In the genomic region with DNA sequence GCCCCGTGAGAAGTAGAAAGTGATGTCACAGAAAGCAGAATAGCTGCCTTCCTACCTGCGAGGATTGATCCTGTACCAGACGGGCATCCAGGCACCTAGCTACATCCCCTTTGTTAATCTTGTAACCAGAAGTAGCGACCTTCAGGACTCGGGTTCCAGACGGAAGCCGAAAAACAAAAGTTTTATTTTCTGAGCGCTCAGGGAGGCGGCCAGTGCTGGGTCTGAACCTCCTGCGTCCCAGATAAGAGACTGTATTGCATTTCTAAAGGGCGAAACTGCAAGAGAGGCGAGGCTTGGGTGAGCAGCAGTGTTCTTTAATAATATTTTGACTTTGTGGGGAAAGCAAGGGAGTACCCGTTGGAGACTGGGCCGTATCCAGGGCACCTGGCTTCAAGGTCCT, we compare ENCODE assay signal across 8 mouse cellular contexts. TPM values are rescaled to one million over a fixed set of nuclear protein-coding genes. Genes with fewer than 3 reads are reported as not detected.
DNase-seq lines count a peak whose midpoint lies in the region; ATAC-seq and TF ChIP-seq lines count a peak whose summit lies in the region.

No protein-coding gene starts in this region.

- ATAC-seq in hindbrain, embryonic 15.5 days (ENCODE audit: low FRiP score, low read depth): no peak
- no peak for ATAC-seq in midbrain, embryonic 14.5 days (ENCODE audit: low FRiP score, low TSS enrichment)

- no peaks in the 10 kb centered on the region for H3K27me3 ChIP-seq in kidney, adult 2 months (replicated peaks; ENCODE audit: control insufficient read depth, insufficient read depth, low read length)
- H3K27me3 ChIP-seq in hindbrain, embryonic 15.5 days: 0 out of 2 replicates have a peak, but pooled peaks cover 3% of the 10 kb centered on the region
- no peaks in the 10 kb centered on the region for H3K27me3 ChIP-seq in midbrain, embryonic 14.5 days (ENCODE audit: control insufficient read depth, insufficient read depth, low read length)

- no peaks in the 10 kb centered on the region for H3K36me3 ChIP-seq in kidney, adult 2 months (ENCODE audit: control insufficient read depth, insufficient read depth, low read length)
- H3K36me3 ChIP-seq in hindbrain, embryonic 15.5 days: peaks cover 13% of the 10 kb centered on the region
- peaks cover 17% of the 10 kb centered on the region for H3K36me3 ChIP-seq in midbrain, embryonic 14.5 days (ENCODE audit: control insufficient read depth, insufficient read depth, low read length)

- H3K9ac ChIP-seq in hindbrain, embryonic 15.5 days: peak overlapping the region; percentile 76
- peak overlapping the region; percentile 77 for H3K9ac ChIP-seq in midbrain, embryonic 14.5 days (replicated peaks; ENCODE audit: low read length)

- WGBS in kidney, adult 2 months: under 1% methylated on average over 14 of the region's 14 CpGs
- under 1% methylated on average over 14 of the region's 14 CpGs for WGBS in hindbrain, embryonic 15.5 days
- under 1% methylated on average over 14 of the region's 14 CpGs for WGBS in midbrain, embryonic 14.5 days

- peak overlapping the region; percentile 77 for H3K4me3 ChIP-seq in kidney, adult 2 months (ENCODE audit: insufficient read depth, low read depth, low read length)
- H3K4me3 ChIP-seq in brown adipose tissue, adult 24 weeks (ENCODE audit: insufficient read depth, low read depth, low read length): peak overlapping the region; percentile 60
- peak overlapping the region; percentile 51 for H3K4me3 ChIP-seq in hindbrain, embryonic 15.5 days
- peak overlapping the region; percentile 50 for H3K4me3 ChIP-seq in midbrain, embryonic 14.5 days (replicated peaks; ENCODE audit: low read depth, low read length)

- no peak for TF ChIP-seq POLR2A in kidney, adult 2 months (IDR thresholded peaks at IDR 0.05; ENCODE audit: low read depth, low read length)

- peaks cover 7% of the 10 kb centered on the region; the same call in 1 of the 2 replicates for H3K4me1 ChIP-seq in kidney, adult 2 months (ENCODE audit: control insufficient read depth, insufficient read depth, low read length)
- H3K4me1 ChIP-seq in brown adipose tissue, adult 24 weeks (ENCODE audit: control insufficient read depth, insufficient read depth, insufficient read length, low read length): peaks cover 3% of the 10 kb centered on the region; the same call in 1 of the 2 replicates
- peaks cover 30% of the 10 kb centered on the region for H3K4me1 ChIP-seq in hindbrain, embryonic 15.5 days (replicated peaks)
- H3K4me1 ChIP-seq in midbrain, embryonic 14.5 days (ENCODE audit: control insufficient read depth, insufficient read depth, low read length): peaks cover 20% of the 10 kb centered on the region

- no peaks in the 10 kb centered on the region for H3K9me3 ChIP-seq in hindbrain, embryonic 15.5 days
- no peaks in the 10 kb centered on the region for H3K9me3 ChIP-seq in midbrain, embryonic 14.5 days (ENCODE audit: control insufficient read depth, low read length)

- DNase-seq in kidney, adult 2 months: no peak
- no peak for DNase-seq in kidney, adult 18-20 months
- DNase-seq in midbrain, embryonic 14.5 days: no peak
- DNase-seq in yolk sac, embryonic 10.5 days (ENCODE audit: low spot score): no peak
- no peak for DNase-seq in gastrocnemius, adult 8-10 months (ENCODE audit: low spot score in 2 of 2)
- no peak for DNase-seq in embryo, embryonic 11 days

- H3K4me2 ChIP-seq in hindbrain, embryonic 15.5 days: peak overlapping the region; percentile 82
- peak overlapping the region; percentile 77 for H3K4me2 ChIP-seq in midbrain, embryonic 14.5 days (ENCODE audit: low read length)

- peak overlapping the region; percentile 95 for H3K27ac ChIP-seq in kidney, adult 2 months (ENCODE audit: insufficient read depth, low read depth, low read length)
- peak overlapping the region; percentile 89 for H3K27ac ChIP-seq in brown adipose tissue, adult 24 weeks (replicated peaks; ENCODE audit: low read depth, low read length)
- peak overlapping the region; percentile 94 for H3K27ac ChIP-seq in hindbrain, embryonic 15.5 days (replicated peaks)
- H3K27ac ChIP-seq in midbrain, embryonic 14.5 days (replicated peaks; ENCODE audit: low read depth, low read length): peak overlapping the region; percentile 95

- TF ChIP-seq CTCF in kidney, adult 2 months (conservative IDR thresholded peaks at IDR 0.05; ENCODE audit: insufficient read depth, insufficient read length, low read depth, low read length): no peak

RNA-seq across cellular contexts. Expression of gene Sfxn3, which starts 11.5 kb away (rescaled TPM):
- polyA plus RNA-seq in kidney, adult 2 months (2012; rRNA removed): 20.8 and 23.5 TPM in 2 replicates
- 2.0 and 5.0 TPM in 2 replicates for polyA plus RNA-seq in brown adipose tissue, adult 24 weeks (2012; ENCODE audit: insufficient read depth, insufficient read length, missing spikeins)
- polyA plus RNA-seq in hindbrain, embryonic 15.5 days (2015; fragmentation: Nextera tagmentation; extraction: Ambion mirVana): 74.7 and 90.5 TPM in 2 replicates
- 71.1 and 72.7 TPM in 2 replicates for polyA plus RNA-seq in midbrain, embryonic 14.5 days (2014; fragmentation: Nextera tagmentation; extraction: Ambion mirVana)
- 10 to 100 TPM; 21.2 to 25.8 (median 22.7) TPM for total RNA-seq in gastrocnemius, adult 8-10 months (2022)

RNA-seq across cellular contexts. Expression of gene Pdzd7, which starts 13.3 kb away (rescaled TPM):
- polyA plus RNA-seq in kidney, adult 2 months (2012; rRNA removed): 0.74 and 0.99 TPM in 2 replicates
- not detected in 2 replicates for polyA plus RNA-seq in brown adipose tissue, adult 24 weeks (2012; ENCODE audit: insufficient read depth, insufficient read length, missing spikeins)
- 2.6 and 3.2 TPM in 2 replicates for polyA plus RNA-seq in hindbrain, embryonic 15.5 days (2015; fragmentation: Nextera tagmentation; extraction: Ambion mirVana)
- polyA plus RNA-seq in midbrain, embryonic 14.5 days (2014; fragmentation: Nextera tagmentation; extraction: Ambion mirVana): 2.4 and 2.8 TPM in 2 replicates
- 1 to 10 TPM; 2.9 to 5.4 (median 4.1) TPM for total RNA-seq in gastrocnemius, adult 8-10 months (2022)

RNA-seq across cellular contexts. Expression of gene Kazald1, which starts 16.2 kb away (rescaled TPM):
- polyA plus RNA-seq in kidney, adult 2 months (2012; rRNA removed): 1.9 and 2.1 TPM in 2 replicates
- 5.4 and 8.8 TPM in 2 replicates for polyA plus RNA-seq in brown adipose tissue, adult 24 weeks (2012; ENCODE audit: insufficient read depth, insufficient read length, missing spikeins)
- 2.3 and 2.6 TPM in 2 replicates for polyA plus RNA-seq in hindbrain, embryonic 15.5 days (2015; fragmentation: Nextera tagmentation; extraction: Ambion mirVana)
- 0.72 and 1.4 TPM in 2 replicates for polyA plus RNA-seq in midbrain, embryonic 14.5 days (2014; fragmentation: Nextera tagmentation; extraction: Ambion mirVana)
- 1 to 10 TPM; 5.3 to 9.2 (median 7.1) TPM for total RNA-seq in gastrocnemius, adult 8-10 months (2022)

RNA-seq across cellular contexts. Expression of gene Lzts2, which starts 44.6 kb away (rescaled TPM):
- polyA plus RNA-seq in kidney, adult 2 months (2012; rRNA removed): 54.7 and 74.3 TPM in 2 replicates
- polyA plus RNA-seq in brown adipose tissue, adult 24 weeks (2012; ENCODE audit: insufficient read depth, insufficient read length, missing spikeins): 32.4 and 34.7 TPM in 2 replicates
- 25.4 and 28.7 TPM in 2 replicates for polyA plus RNA-seq in hindbrain, embryonic 15.5 days (2015; fragmentation: Nextera tagmentation; extraction: Ambion mirVana)
- 16.1 and 21.5 TPM in 2 replicates for polyA plus RNA-seq in midbrain, embryonic 14.5 days (2014; fragmentation: Nextera tagmentation; extraction: Ambion mirVana)
- total RNA-seq in gastrocnemius, adult 8-10 months (2022): 10 to 100 TPM; 17.9 to 25.9 (median 20.5) TPM

RNA-seq across cellular contexts. Expression of gene Mrpl43, which starts 52.6 kb away (rescaled TPM):
- 86.5 and 87.9 TPM in 2 replicates for polyA plus RNA-seq in kidney, adult 2 months (2012; rRNA removed)
- polyA plus RNA-seq in brown adipose tissue, adult 24 weeks (2012; ENCODE audit: insufficient read depth, insufficient read length, missing spikeins): 53.4 and 58.6 TPM in 2 replicates
- polyA plus RNA-seq in hindbrain, embryonic 15.5 days (2015; fragmentation: Nextera tagmentation; extraction: Ambion mirVana): 88.6 and 94.7 TPM in 2 replicates
- polyA plus RNA-seq in midbrain, embryonic 14.5 days (2014; fragmentation: Nextera tagmentation; extraction: Ambion mirVana): 77.8 and 92.4 TPM in 2 replicates
- 10 to 100 TPM; 30.2 to 36.4 (median 34.1) TPM for total RNA-seq in gastrocnemius, adult 8-10 months (2022)
